Mouse (Mus musculus) kidney, adult 10 weeks (tissue): Measurements from ENCODE around the gene Zmynd10. TPM values are rescaled to one million over a fixed set of nuclear protein-coding genes. Genes with fewer than 3 reads are reported as not detected.

Experiments
- polyA plus RNA-seq: library from polyadenylated mRNA; stranded (reverse); fragments of 350-450 nt; fragmentation: Illumina TruSeq; extraction: RNeasy Lipid Tissue Mini Kit (QIAGEN cat#74804); gene quantifications from one replicate; pipeline ENCODE4 v1.2.3, GENCODE M21; 2014; ENCODE audit warnings: low read depth, low replicate concordance

Gene Zmynd10
- 0.81 TPM for polyA plus RNA-seq

DNA sequence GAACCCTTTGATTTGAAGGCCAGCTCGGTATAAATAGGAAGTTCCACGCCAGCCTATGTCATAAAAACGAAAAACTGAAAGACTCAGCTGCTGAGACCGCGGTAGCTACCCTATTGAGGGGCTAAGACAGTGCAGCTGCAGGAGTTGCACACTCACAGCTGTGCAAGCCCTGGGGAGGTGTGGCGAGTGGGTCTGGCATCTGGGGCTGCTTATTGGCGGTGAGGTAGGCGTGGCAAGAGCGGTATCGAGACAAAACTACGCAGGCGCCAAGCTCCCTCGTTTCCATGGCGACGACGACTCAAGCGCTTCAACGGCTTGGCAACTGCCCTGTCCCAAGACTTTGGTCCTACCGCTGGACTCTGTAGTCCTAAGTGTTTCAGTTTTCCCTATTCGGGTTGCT, at the start of gene Zmynd10:
TSS of gene Zmynd10 (plus strand) at position 273 of the 400 bp plus-strand sequence.

DNA sequence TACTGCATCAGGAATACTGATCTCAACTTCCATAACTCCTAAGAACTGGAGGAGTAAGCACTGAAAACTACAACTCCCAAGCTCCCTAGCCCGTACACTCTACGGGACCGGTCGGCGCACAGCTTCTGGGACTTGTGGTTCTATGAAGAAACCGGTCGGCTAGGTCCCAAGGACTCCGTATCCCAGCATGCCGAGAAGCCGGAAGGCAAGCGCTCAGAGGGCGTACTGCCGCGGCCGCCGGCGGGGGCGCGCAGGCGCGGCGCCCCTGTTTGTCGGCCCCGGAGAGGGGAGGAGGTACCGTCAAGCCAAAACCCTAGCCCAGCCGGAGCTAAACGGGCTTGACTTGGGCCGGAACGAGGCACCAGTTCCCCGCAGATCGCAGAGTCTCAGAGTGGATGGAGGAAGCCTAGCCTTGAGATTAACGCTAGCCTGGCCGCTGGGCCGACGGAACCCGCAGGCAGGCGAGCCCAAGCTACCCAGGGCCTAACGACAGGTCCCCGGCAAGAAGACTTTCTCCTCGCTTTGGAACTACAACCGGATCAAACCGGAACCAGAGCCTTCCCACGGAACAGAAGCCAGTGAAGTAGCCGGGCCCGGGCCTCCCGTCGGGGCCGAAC, 13.2 kb upstream of the Zmynd10 start, which contains the start of gene Tmem115:
TSS of gene Tmem115 (plus strand) at position 155 of the 617 bp plus-strand sequence.

DNA sequence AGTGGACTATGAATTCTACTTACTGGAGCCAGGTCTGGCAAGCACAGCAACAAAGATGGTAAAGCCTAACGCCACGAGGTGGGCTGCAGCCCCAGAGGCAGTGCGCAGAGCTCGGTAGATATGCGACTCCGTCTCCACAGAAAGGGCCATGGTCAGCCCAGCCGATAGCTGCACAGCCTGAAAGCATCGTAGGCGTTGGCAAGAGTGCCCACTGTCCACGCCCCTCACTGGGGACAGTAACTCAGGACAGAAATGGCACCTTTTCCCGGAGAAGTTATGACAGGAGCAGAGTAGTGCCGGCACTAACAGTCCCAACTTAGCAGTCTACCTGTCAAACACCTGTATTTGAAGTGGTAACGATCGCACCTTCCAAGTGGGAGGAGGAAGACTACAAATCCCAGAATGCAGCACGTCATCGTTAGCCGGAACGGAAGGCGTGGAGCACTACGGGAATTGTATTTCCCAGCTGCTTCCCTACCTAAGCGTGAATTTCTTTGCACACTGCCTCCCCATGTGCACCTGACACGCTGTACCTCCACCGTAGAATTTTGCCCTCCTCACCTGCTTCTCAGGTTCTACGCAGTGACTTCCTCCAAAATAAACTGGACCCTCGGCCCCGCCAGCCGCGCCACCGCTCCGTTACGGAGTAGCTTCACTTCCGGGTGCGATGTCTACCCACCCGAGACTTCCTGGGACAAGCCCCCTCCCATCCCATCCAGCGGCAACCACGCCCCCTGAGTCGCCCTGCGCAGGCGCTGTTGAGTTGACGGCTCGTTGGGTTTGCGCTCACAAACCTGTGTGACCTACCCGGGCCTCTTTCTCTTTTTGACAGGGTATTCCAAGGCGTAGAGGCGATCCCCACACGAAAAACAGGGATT, 5.4 kb upstream of the Zmynd10 start, which contains the start of the genes Cyb561d2 and Nprl2:
TSS of gene Cyb561d2 (minus strand) at position 720 of the 878 bp plus-strand sequence.
TSS of gene Nprl2 (plus strand) at position 753 of the 878 bp plus-strand sequence.

DNA sequence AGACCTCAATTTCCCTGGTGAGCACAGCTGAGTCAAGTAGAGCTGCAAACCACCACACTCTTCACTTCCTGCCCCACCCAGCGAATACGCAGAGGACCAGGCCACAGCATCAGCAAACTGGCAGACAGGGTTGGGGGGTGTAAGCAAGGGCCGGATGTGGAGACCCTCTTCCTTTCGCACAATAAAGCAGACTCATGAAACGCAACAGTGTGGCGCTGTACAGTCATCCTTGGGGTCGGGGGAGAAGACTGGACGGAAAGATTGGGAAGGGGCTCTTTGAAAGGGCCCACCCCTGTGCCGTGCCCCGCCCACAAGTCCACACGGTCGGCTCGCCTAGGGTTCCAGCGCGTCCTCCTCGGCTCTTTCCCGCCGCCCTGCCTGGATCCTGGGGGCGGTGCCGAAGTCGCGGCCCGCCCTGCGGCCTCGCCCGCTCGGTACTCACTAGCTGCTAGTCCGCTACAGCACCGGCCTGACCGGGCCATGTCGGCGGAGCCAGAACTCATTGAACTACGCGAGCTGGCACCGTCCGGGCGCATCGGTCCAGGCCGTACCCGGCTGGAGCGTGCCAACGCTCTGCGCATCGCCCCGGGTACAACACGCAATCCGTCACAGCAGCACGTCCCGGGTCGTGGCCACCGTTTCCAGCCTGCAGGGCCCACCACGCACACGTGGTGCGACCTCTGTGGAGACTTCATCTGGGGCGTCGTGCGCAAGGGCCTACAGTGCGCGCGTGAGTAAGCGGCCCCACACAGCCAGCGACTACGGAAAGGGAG, 4.2 kb downstream of the Zmynd10 start, which contains the start of gene Rassf1:
TSS of gene Rassf1 (plus strand) at position 439 of the 773 bp plus-strand sequence.

DNA sequence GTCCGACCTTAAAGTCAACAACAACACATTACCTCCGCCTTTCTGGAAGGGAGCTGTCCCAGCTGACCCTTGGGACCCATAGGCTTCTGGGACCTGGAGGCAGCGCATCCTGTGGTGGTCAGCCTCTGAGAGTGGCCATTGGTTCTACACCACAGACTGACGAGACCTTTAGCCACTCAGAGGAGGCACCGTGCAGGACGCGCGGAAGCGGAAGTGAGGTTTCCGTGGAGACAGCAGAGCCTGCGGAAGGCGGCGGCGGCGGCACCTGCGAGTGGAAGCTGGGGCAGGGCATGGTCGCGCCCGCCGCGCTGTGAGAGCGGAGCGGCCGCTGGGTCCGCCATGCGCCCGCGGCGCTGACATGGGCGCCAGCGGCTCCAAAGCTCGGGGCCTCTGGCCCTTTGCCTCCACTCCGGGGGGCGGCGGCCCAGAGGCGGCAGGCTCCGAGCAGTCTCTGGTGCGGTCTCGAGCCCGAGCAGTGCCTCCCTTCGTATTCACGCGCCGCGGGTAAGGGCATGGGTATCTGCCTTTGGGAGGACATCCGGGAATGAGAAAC, 16.0 kb downstream of the Zmynd10 start, which contains the start of gene Tusc2:
TSS of gene Tusc2 (plus strand) at position 227 of the 553 bp plus-strand sequence.

DNA sequence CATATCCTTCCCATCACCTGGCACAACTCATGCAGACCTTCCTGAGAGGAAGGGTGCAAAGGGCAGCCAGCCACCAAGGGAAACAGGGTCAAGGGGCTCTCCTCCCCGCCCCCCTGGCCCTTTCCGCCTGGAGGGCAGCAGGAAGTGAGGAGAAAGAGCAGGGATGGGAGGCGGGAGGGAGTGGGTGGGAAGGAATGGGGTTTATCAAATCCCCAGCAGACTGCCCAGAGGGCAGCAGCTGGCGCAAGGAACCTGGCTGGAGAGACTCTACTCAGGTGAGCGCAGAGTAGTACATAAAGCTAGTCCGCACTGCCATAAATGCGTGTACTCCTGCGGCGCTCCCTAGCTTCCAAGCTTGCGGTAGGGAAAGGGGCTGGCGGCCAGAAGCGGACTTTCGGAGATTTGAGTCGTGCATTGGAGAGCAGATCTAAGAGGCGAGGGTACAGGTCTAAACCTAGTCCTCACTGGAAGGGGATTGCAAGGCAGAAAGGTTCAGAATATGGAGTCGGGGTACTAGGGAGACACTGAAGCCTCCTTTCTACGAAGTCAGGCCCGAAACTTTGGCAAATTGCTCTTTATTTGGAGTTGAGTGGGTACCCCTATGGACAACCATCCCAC, 20.7 kb downstream of the Zmynd10 start, which contains the start of gene Hyal2:
TSS of gene Hyal2 (plus strand) at position 244 of the 618 bp plus-strand sequence.

DNA sequence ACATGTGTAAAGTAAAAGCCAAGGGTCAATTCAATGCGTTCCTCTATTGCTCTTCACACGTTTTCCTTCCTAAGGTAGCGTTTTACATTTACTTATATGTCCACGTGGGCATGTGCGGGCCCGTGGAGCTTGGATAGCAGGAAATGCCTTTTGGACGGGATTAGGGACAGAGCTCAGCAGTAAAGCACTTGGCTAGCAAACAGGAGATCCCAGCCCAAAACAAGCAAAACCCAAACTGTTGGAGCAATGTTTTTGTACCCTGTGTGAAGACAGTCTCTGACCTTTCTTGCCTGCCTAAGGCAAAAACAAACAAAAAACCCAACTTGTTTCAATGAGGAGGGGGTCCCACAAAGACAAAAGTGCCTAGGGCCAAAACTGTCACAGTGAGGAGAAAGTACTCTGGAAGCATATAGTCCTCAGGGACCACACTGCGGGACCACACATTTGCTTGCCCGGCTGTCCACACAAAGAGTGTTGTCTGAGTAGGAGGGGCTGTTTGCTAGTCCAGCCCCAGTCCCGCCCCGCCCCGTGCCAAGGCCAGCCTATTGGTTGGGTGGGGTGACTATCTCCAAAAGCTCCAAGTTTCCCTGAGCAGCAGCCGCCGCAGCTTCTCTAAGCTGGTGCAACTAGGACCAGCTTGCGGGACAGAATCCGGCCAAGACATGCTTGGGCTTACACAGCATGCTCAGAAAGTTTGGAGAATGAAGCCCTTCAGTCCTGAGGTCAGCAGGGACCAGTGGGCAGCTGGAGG, 29.4 kb downstream of the Zmynd10 start, which contains the start of gene Hyal1:
TSS of gene Hyal1 (plus strand) at position 571 of the 751 bp plus-strand sequence.

DNA sequence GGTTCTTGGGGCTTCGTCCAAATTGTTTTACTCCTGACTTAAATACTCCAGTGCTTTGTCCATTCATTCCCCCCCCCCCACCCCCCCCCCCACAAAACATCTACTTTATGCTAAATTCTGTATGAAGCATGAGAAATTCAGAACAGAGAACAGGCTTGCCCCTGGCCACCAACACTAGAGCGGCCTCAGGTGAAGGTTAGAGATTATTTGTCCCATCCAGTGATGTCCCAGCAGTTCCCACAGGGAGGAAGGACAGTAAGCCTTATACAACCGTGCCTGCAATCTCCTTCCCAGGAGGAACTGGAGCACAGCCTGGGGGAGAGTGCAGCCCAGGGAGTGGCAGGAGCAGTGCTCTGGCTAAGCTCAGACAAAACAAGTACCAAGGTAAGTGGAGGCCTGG, 31.5 kb downstream of the Zmynd10 start, which contains the start of gene Naa80:
TSS of gene Naa80 (plus strand) at position 301 of the 400 bp plus-strand sequence.

DNA sequence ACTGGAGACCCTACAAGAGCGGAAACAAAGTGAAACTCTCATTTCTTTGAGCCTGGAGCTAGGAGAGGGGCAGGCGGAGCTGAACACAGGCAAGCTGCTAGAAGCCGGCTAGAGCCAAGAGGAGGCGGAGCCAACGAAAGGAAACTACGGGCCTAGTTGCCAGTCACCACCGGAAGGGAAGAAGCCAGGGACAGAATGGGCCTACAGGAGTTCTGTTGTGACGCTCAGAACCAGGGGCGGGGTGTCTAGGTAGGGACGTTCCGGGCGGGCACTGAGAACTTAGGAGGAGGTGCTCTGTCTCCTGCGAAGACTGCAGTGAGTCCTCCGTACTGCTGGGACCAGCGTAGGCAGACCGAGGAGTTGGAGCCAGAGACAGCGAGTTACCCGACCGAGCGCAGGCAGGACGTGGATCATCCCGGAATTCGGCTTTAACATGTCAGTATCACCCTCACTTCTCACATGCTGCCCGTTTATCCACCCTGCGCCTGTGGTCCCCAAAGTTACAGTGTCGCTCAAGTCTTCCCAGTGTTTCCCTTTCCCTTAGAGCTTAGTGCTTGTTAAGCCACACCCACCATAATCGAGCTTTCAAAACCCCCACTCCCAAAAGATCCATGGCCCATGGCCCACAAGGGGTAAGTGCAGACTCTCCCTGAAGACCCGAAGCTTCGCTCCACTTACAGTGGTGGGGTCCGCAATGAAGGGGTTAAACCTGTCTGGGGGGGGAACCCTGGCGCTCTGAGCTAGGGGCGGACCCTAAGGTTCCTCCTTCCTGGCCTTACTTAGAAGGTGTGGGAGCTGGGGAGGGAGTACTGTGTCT, 33.6 kb downstream of the Zmynd10 start, which contains the start of gene Hyal3:
TSS of gene Hyal3 (plus strand) at position 318 of the 817 bp plus-strand sequence.

DNA sequence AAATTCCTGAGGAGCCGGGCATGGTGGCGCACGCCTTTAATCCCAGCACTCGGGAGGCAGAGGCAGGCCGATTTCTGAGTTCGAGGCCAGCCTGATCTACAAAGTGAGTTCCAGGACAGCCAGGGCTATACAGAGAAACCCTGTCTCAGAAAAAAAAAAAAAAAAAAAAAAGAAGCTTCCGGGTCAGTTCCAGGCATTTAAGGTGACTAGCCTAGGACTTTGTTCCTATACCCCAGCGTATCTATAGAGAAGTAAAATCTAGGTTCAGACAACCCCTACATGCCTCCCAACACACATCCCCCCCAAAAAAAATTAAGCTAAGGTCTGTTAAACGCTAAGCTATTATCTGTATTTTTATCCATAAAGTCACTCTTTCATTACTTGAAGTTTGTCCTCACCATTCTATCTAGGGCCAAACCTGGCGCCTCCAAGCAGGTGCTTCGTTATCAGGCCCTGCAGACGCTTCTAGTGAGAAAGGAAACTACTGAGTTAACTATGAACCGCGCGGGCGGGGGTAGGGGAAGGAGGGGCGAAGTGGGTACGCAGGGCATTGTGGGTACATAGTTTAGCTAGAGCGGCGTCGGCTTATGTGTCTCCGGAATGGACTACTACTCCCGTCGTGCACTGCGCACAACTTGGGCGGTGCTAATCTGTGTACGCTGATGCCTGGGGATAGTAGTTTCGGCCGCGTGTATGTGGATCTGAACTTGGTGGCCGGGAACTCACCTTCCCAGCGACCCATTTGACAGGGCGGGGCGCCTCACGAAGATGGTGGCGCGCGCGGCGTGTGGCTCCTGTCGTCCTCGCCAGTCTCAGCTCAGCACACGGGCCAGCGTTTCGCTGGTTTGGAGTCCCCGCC, 40.1 kb downstream of the Zmynd10 start, which contains the start of gene Ifrd2:
TSS of gene Ifrd2 (plus strand) at position 669 of the 859 bp plus-strand sequence.

Other genes with a start within 250 kb of the Zmynd10 start
- 1.9 TPM for gene Hemk1, start 208.9 kb upstream of the Zmynd10 start, polyA plus RNA-seq
- gene 6430571L13Rik, start 206.7 kb upstream of the Zmynd10 start, polyA plus RNA-seq = 0.28 TPM
- gene Cacna2d2, start 147.7 kb upstream of the Zmynd10 start, polyA plus RNA-seq = not detected
- gene Tmem115, start 13.4 kb upstream of the Zmynd10 start, polyA plus RNA-seq = 0.20 TPM
- gene Cyb561d2, start 5.1 kb upstream of the Zmynd10 start, polyA plus RNA-seq = 7.2 TPM
- 1.6 TPM for gene Nprl2, start 5.1 kb upstream of the Zmynd10 start, polyA plus RNA-seq
- gene Rassf1, start 4.3 kb downstream of the Zmynd10 start, polyA plus RNA-seq = 8.6 TPM
- 24.5 TPM for gene Tusc2, start 16.0 kb downstream of the Zmynd10 start, polyA plus RNA-seq
- gene Hyal2, start 20.6 kb downstream of the Zmynd10 start, polyA plus RNA-seq = 1.8 TPM
- gene Hyal1, start 29.6 kb downstream of the Zmynd10 start, polyA plus RNA-seq = 3.0 TPM
- gene Naa80, start 31.6 kb downstream of the Zmynd10 start, polyA plus RNA-seq = 2.0 TPM
- 0.24 TPM for gene Hyal3, start 33.5 kb downstream of the Zmynd10 start, polyA plus RNA-seq
- gene Ifrd2, start 40.3 kb downstream of the Zmynd10 start, polyA plus RNA-seq = 33.1 TPM
- gene Sema3b, start 61.9 kb downstream of the Zmynd10 start, polyA plus RNA-seq = 2.6 TPM
- 18.2 TPM for gene Gnai2, start 88.1 kb downstream of the Zmynd10 start, polyA plus RNA-seq
- 1.4 TPM for gene Slc38a3, start 122.2 kb downstream of the Zmynd10 start, polyA plus RNA-seq
- gene Gnat1, start 132.4 kb downstream of the Zmynd10 start, polyA plus RNA-seq = not detected
- gene Sema3f, start 163.2 kb downstream of the Zmynd10 start, polyA plus RNA-seq = 1.9 TPM
- 90.8 TPM for gene Rbm5, start 223.7 kb downstream of the Zmynd10 start, polyA plus RNA-seq